Mouse (Mus musculus) liver, embryonic 14.5 days (tissue): ENCODE measurements around the gene Rtl6. TPM values are rescaled to one million over a fixed set of nuclear protein-coding genes. Genes with fewer than 3 reads are reported as not detected.
A peak's percentile ranks its signal among the peaks of the same experiment; 100 is the strongest.

ENCODE experiments used
- ATAC-seq: fragments of 200-750 bp; cut with Nextera tagmentation; 2 replicates; pipeline ENCODE4 v1.8.0; 2017; ENCODE audit warnings: moderate number of reproducible peaks, mild to moderate bottlenecking, moderate library complexity; ENCODE audit not compliant: insufficient read depth
- DNase-seq, 3 experiments: peaks; one replicate each; pipeline ENCODE4 v3.0.0-alpha.2; 2012 to 2013; ENCODE audit warnings: low read depth in 3 of 3, low spot score in 3 of 3
- H3K27ac ChIP-seq: fragments of 300-500 bp; sonication (generic); 2 replicates; pipeline ENCODE4 v1.5.1; 2014; ENCODE audit warnings: moderate library complexity, mild to moderate bottlenecking, control low read depth, inconsistent platforms
- H3K27me3 ChIP-seq: fragments of 300-500 bp; sonication (generic); 2 replicates; pipeline ENCODE4 v1.6.1; 2014; ENCODE audit warnings: mild to moderate bottlenecking, low read length, moderate library complexity; ENCODE audit not compliant: control insufficient read depth, insufficient read depth
- H3K36me3 ChIP-seq: fragments of 300-500 bp; sonication (generic); replicated peaks from 2 replicates; pipeline ENCODE4 v1.6.1; 2014; ENCODE audit warnings: low read depth; ENCODE audit not compliant: control insufficient read depth, insufficient read depth
- H3K4me1 ChIP-seq, 2 experiments: fragments of 200-500 bp in 1 of 2; fragments of 300-500 bp in 1 of 2; sonication (generic) in 1 of 2; replicated peaks; 2 replicates each; pipeline ENCODE4 v1.6.1; 2012 to 2014; ENCODE audit warnings: antibody characterized with exemption in 1 of 2, inconsistent platforms in 1 of 2, low read length in 1 of 2; ENCODE audit not compliant: control insufficient read depth in 2 of 2, insufficient read depth in 2 of 2
- H3K4me2 ChIP-seq: fragments of 300-500 bp; sonication (generic); 2 replicates; pipeline ENCODE4 v1.6.1; 2014; ENCODE audit warnings: low read depth, mild to moderate bottlenecking, control low read depth, moderate library complexity
- H3K4me3 ChIP-seq, 2 experiments: fragments of 200-500 bp in 1 of 2; fragments of 300-500 bp in 1 of 2; sonication (generic) in 1 of 2; 2 replicates each; pipeline ENCODE4 v1.5.1; 2012 to 2014; ENCODE audit warnings: low read depth in 2 of 2, low read length in 2 of 2, mild to moderate bottlenecking in 2 of 2, control low read depth in 1 of 2, inconsistent platforms in 1 of 2, moderate library complexity in 1 of 2; ENCODE audit not compliant: insufficient read depth in 1 of 2
- H3K9ac ChIP-seq: fragments of 300-500 bp; sonication (generic); replicated peaks from 2 replicates; pipeline ENCODE4 v1.6.1; 2014; ENCODE audit warnings: mild to moderate bottlenecking, control low read depth, moderate library complexity
- H3K9me3 ChIP-seq: fragments of 300-500 bp; sonication (generic); 2 replicates; pipeline ENCODE4 v1.6.1; 2016; ENCODE audit warnings: low read length, mixed read lengths; ENCODE audit not compliant: control insufficient read depth
- CTCF ChIP-seq: IDR thresholded peaks from 2 replicates; pipeline ENCODE4 v1.5.1; 2016; ENCODE audit warnings: antibody characterized with exemption, low read depth, control low read depth
- EP300 ChIP-seq: IDR thresholded peaks from 2 replicates; pipeline ENCODE4 v1.6.1; 2016; ENCODE audit warnings: antibody characterized with exemption, low read depth
- WGBS: fragments of 180-500 bp; shearing (Covaris S2); extraction: QIAGEN DNeasy Blood & Tissue Kit; methylation state at CpG from one replicate; pipeline ENCODE4 v1.1.7; 2014; ENCODE audit not compliant: insufficient replicate concordance; 5-methylcytosine and 5-hydroxymethylcytosine counted together
- polyA plus RNA-seq, 2 experiments: library from polyadenylated mRNA; depleted of rRNA in 1 of 2; stranded (reverse) in 1 of 2; unstranded in 1 of 2; fragments of >200 nt; fragmentation: Nextera tagmentation in 1 of 2; extraction: Ambion mirVana in 1 of 2; gene quantifications; 2 replicates each; pipeline versions ENCODE4 v1.2.1 to v1.2.3; 2012 to 2014

The Rtl6 gene
- polyA plus RNA-seq, 2 experiments, result 0.52 TPM

DNA sequence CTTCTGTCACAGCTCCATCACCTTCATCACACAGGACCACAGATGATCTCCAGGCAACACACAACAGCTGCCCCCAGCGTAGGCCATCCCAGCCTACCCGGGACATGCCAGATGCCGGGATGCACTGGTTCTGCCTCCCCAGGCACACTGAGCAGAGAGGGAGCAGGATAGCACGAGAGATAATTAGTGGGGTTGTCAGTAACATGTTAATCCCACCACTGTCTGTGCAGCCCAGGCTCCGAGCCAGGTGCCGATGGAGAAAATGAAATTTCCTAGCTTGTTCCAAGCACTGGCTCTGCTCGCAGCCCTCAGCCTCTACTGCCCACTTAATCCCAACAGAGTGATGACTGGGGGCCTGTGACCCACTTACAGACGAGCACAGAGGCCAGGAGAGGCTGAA lies 39.1 kb downstream of the Rtl6 start:
- Histone ChIP-seq H3K9ac (no peak overlapping the region), H3K4me1 (no peaks in the 10 kb centered on the region), H3K9me3 (no peaks in the 10 kb centered on the region), H3K36me3 (no peaks in the 10 kb centered on the region), H3K27me3 (no peaks in the 10 kb centered on the region), H3K27ac (no peak overlapping the region), H3K4me3 (no peak overlapping the region), H3K4me2 (no peak overlapping the region)
- no peak for TF ChIP-seq CTCF
- no peak for TF ChIP-seq EP300
- WGBS, result 64% methylated on average over 8 of the region's 8 CpGs
- no peak for ATAC-seq
- no peak for DNase-seq

GRCm38 (mm10) chr15:84512626-84513296 lies 44.9 kb downstream of the Rtl6 start:
- H3K4me1 ChIP-seq, result peaks cover 0 to 5% of the 10 kb centered on the region in 2 experiments; a peak in 1 of 4 replicates
- H3K9me3 ChIP-seq, result no peaks in the 10 kb centered on the region
- H3K4me3 ChIP-seq, result no peak overlapping the region
- ATAC-seq (peak; percentile 15; the same call in 1 of the 2 replicates), DNase-seq (no peak)
- H3K27me3 ChIP-seq, result no peaks in the 10 kb centered on the region
- TF ChIP-seq EP300, result no peak
- no peak for TF ChIP-seq CTCF
- H3K9ac ChIP-seq, result no peak overlapping the region
- no peak overlapping the region for H3K27ac ChIP-seq
- no peak overlapping the region for H3K4me2 ChIP-seq
- H3K36me3 ChIP-seq, result no peaks in the 10 kb centered on the region
- WGBS, result 16% methylated on average over 5 of the region's 5 CpGs

GRCm38 (mm10) chr15:84509981-84510380 lies 47.6 kb downstream of the Rtl6 start:
- no peaks in the 10 kb centered on the region for H3K27me3 ChIP-seq
- 66% methylated on average over 16 of the region's 16 CpGs for WGBS
- H3K4me1 ChIP-seq, result peaks cover 0 to 5% of the 10 kb centered on the region in 2 experiments; a peak in 1 of 4 replicates
- H3K9ac ChIP-seq, result no peak overlapping the region
- H3K9me3 ChIP-seq, result no peaks in the 10 kb centered on the region
- no peak overlapping the region for H3K4me3 ChIP-seq
- H3K36me3 ChIP-seq, result no peaks in the 10 kb centered on the region
- H3K27ac ChIP-seq, result no peak overlapping the region
- ATAC-seq (no peak), DNase-seq (no peak)
- TF ChIP-seq CTCF (no peak), EP300 (no peak)
- H3K4me2 ChIP-seq, result no peak overlapping the region

- Histone ChIP-seq H3K27ac (no peak overlapping the region), H3K9ac (no peak overlapping the region), H3K27me3 (no peaks in the 10 kb centered on the region), H3K4me1 (peaks cover 0 to 5% of the 10 kb centered on the region in 2 experiments; a peak in 1 of 4 replicates), H3K9me3 (no peaks in the 10 kb centered on the region), H3K4me3 (no peak overlapping the region), H3K4me2 (no peak overlapping the region), H3K36me3 (no peaks in the 10 kb centered on the region)
- DNase-seq (no peak), ATAC-seq (no peak)
- no peak for TF ChIP-seq EP300
- no peak for TF ChIP-seq CTCF
- 57% methylated on average over 5 of the region's 5 CpGs for WGBS
Observed at GRCm38 (mm10) chr15:84509161-84509560, 48.5 kb downstream of the Rtl6 start.

DNA sequence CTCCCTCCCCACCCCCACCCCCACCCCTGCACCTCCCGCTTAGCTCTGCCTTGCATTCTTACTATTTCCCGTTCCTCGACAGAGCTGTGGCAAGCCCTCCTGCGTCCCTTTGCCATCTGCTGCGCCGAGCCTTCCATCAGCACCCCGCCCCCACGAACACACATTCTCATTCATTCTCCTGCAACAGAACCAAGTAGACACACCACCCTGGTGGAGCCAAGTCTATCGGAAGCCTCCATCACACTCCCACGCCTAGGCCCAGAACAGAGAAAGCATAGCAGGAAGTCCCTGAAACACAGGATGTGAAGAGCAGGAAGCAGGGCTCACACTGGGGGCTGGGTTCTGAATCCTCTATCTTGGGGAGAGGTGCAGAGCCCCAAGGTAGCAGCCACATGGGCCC lies 51.6 kb downstream of the Rtl6 start:
- 69% methylated on average over 10 of the region's 10 CpGs for WGBS
- Histone ChIP-seq H3K9me3 (no peaks in the 10 kb centered on the region), H3K27me3 (no peaks in the 10 kb centered on the region), H3K36me3 (no peaks in the 10 kb centered on the region), H3K9ac (no peak overlapping the region), H3K4me2 (no peak overlapping the region), H3K4me1 (no peaks in the 10 kb centered on the region), H3K27ac (no peak overlapping the region), H3K4me3 (no peak overlapping the region)
- DNase-seq (no peak), ATAC-seq (no peak)
- TF ChIP-seq CTCF (no peak), EP300 (no peak)
